Mouse (Mus musculus) forebrain, embryonic 11.5 days (tissue): ENCODE measurements around the gene Ttc8. TPM values are rescaled to one million over a fixed set of nuclear protein-coding genes. Genes with fewer than 3 reads are reported as not detected.

Source experiments
- ATAC-seq: fragments of 200-750 bp; cut with Nextera tagmentation; replicated peaks from 2 replicates; pipeline ENCODE4 v1.8.0; 2017; ENCODE audit warnings: moderate TSS enrichment; ENCODE audit not compliant: low FRiP score
- DNase-seq: peaks from one replicate; pipeline ENCODE4 v3.0.0-alpha.2; 2017; ENCODE audit warnings: low spot score
- H3K27ac ChIP-seq: fragments of 300-500 bp; sonication (generic); 2 replicates; pipeline ENCODE4 v1.5.1; 2014; ENCODE audit warnings: low read depth, low read length
- H3K27me3 ChIP-seq: fragments of 300-500 bp; sonication (generic); 2 replicates; pipeline ENCODE4 v1.6.1; 2014; ENCODE audit warnings: mild to moderate bottlenecking, low read length, mixed read lengths; ENCODE audit not compliant: control insufficient read depth, insufficient read depth
- H3K36me3 ChIP-seq: fragments of 300-500 bp; sonication (generic); 2 replicates; pipeline ENCODE4 v1.6.1; 2014; ENCODE audit warnings: mild to moderate bottlenecking, low read length, moderate library complexity, mixed read lengths; ENCODE audit not compliant: control insufficient read depth, insufficient read depth
- H3K4me1 ChIP-seq: fragments of 300-500 bp; sonication (generic); replicated peaks from 2 replicates; pipeline ENCODE4 v1.6.1; 2014; ENCODE audit warnings: low read length, mixed read lengths; ENCODE audit not compliant: control insufficient read depth, insufficient read depth
- H3K4me2 ChIP-seq: fragments of 300-500 bp; sonication (generic); 2 replicates; pipeline ENCODE4 v1.6.1; 2014; ENCODE audit warnings: low read depth, mild to moderate bottlenecking, low read length, moderate library complexity, mixed read lengths; ENCODE audit not compliant: severe bottlenecking
- H3K4me3 ChIP-seq: fragments of 300-500 bp; sonication (generic); 2 replicates; pipeline ENCODE4 v1.5.1; 2014; ENCODE audit warnings: low read depth, low read length
- H3K9ac ChIP-seq: fragments of 300-500 bp; sonication (generic); 2 replicates; pipeline ENCODE4 v1.6.1; 2014; ENCODE audit warnings: low read length
- H3K9me3 ChIP-seq: fragments of 300-500 bp; sonication (generic); 2 replicates; pipeline ENCODE4 v1.6.1; 2016; ENCODE audit warnings: low read length, mixed read lengths; ENCODE audit not compliant: control insufficient read depth
- WGBS: fragments of 180-500 bp; shearing (Covaris S2); extraction: QIAGEN DNeasy Blood & Tissue Kit; methylation state at CpG from one replicate; pipeline ENCODE4 v1.1.7; 2014; 5-methylcytosine and 5-hydroxymethylcytosine counted together
- polyA plus RNA-seq: library from polyadenylated mRNA; unstranded; fragments of >200 nt; fragmentation: Nextera tagmentation; extraction: Ambion mirVana; gene quantifications from 2 replicates; pipeline ENCODE4 v1.2.1, GENCODE M21; 2014

The Ttc8 gene
- polyA plus RNA-seq, 1 experiment from 2014 or later = 48.3 TPM

DNA sequence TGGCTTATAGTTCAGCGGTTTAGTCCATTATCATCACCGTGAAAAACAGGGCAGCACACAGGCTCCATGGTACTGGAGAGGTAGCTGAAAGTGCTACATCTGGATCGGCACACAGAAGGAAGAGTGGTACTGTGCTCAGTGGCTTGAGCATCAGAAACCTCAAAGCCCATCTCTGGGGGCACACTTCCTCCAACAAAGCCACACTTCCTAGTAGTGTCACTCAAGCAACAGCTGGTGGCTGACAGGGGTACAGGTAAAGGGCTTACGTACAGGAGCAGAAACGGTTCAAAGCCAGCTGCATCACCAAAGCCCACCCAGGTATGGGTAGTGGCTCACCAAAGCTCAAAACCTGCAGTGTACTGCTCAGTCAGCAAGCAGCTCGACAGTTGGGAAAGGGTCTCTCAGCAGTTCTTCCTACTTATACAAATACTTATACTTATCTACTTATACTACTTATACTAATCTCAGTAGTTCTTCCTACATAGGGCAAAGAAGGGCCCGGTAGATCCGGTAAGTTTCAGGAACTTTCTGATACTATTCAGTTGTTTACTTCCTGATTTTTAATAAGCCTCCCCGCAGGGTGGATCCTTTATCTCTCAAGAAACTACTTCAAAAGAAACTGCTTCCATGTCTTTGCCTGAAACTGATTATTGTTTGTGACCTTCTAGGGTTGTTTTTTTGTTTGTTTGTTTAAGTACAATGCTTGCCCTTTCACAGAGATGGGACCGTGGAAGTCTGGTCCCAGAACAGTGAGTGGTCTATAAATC lies 78.5 kb downstream of the Ttc8 start:
- Histone ChIP-seq H3K9ac (no peak overlapping the region), H3K36me3 (no peaks in the 10 kb centered on the region), H3K4me2 (no peak overlapping the region), H3K27ac (no peak overlapping the region), H3K9me3 (no peaks in the 10 kb centered on the region), H3K4me1 (no peaks in the 10 kb centered on the region; the same call in 1 of the 2 replicates), H3K4me3 (no peak overlapping the region), H3K27me3 (no peaks in the 10 kb centered on the region)
- DNase-seq (no peak), ATAC-seq (no peak)
- 91% methylated on average over 10 of the region's 10 CpGs for WGBS

DNA sequence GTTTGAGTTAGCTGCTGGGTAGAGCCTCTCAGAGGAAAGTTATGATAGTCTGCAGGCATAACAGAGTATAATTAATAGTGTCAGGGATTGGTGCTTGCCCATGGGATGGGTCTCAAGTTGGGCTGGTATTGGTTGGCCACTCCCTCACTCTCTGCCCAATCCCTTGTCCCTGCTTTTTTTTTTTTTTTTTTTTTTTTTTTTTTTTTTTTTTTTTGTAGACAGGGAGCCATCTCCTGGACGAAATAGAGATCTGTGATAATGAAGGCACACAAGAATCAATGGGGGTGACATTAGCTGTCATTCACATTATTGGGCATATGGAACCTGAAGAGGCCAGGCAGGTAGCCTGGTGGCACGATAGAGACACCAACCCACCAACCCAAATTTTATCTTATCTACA lies 79.9 kb downstream of the Ttc8 start:
- Histone ChIP-seq H3K27ac (no peak overlapping the region), H3K4me3 (no peak overlapping the region), H3K9ac (no peak overlapping the region), H3K4me1 (no peaks in the 10 kb centered on the region; the same call in 1 of the 2 replicates), H3K4me2 (no peak overlapping the region), H3K36me3 (no peaks in the 10 kb centered on the region), H3K27me3 (no peaks in the 10 kb centered on the region), H3K9me3 (no peaks in the 10 kb centered on the region)
- ATAC-seq (no peak), DNase-seq (no peak)
- 88% methylated on average over 2 of the region's 2 CpGs for WGBS

DNA sequence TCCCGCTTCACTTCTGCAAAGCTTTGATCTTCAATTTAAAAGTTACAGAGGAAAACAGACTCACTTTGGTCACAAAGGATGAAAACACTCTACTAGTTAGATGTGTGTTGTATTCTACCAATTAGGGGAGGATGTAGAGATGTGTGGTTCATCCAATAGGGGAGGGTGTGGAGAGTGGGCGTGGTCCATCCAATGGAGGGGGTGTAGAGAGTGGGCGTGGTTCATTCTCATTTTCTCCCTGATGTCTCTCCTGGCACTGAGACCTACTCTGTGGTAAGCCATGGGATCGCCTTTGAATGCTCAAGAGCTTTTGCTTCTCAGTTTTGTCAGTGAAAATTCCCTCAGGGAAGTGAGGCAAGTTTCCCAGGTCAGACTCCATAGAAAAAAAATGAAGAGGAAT lies 82.7 kb downstream of the Ttc8 start:
- H3K9me3 ChIP-seq = no peaks in the 10 kb centered on the region
- no peak overlapping the region for H3K4me2 ChIP-seq
- DNase-seq = no peak
- H3K4me1 ChIP-seq = no peaks in the 10 kb centered on the region
- WGBS = 79% methylated on average over 4 of the region's 4 CpGs
- no peak overlapping the region for H3K4me3 ChIP-seq
- no peak overlapping the region for H3K27ac ChIP-seq
- H3K9ac ChIP-seq = no peak overlapping the region
- H3K27me3 ChIP-seq = no peaks in the 10 kb centered on the region
- ATAC-seq = no peak
- no peaks in the 10 kb centered on the region for H3K36me3 ChIP-seq

DNA sequence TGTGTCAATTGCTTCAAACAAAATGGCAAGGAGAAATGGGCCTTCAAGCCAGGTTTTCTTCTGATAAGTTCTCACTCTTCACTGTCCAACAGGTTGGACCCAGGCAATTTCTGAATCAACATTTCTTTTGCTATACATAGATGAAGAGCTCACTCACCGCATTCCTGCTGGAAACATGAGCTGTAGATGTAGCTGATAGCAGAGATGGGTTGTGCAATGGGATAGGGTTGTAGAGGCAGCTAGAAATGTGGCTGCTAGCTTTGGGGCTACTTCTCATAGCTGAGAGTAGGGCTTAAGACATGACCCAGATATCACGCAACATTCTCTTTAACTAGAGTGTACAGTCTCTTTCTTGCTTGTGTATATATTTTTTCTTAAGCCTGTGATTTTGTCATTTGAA lies 84.4 kb downstream of the Ttc8 start:
- H3K36me3 ChIP-seq = no peaks in the 10 kb centered on the region
- 92% methylated on average over 2 of the region's 2 CpGs for WGBS
- H3K27ac ChIP-seq = no peak overlapping the region
- no peak overlapping the region for H3K4me2 ChIP-seq
- no peak for ATAC-seq
- no peaks in the 10 kb centered on the region for H3K27me3 ChIP-seq
- H3K4me1 ChIP-seq = no peaks in the 10 kb centered on the region; the same call in 1 of the 2 replicates
- no peak for DNase-seq
- no peak overlapping the region for H3K4me3 ChIP-seq
- H3K9ac ChIP-seq = no peak overlapping the region
- no peaks in the 10 kb centered on the region for H3K9me3 ChIP-seq

DNA sequence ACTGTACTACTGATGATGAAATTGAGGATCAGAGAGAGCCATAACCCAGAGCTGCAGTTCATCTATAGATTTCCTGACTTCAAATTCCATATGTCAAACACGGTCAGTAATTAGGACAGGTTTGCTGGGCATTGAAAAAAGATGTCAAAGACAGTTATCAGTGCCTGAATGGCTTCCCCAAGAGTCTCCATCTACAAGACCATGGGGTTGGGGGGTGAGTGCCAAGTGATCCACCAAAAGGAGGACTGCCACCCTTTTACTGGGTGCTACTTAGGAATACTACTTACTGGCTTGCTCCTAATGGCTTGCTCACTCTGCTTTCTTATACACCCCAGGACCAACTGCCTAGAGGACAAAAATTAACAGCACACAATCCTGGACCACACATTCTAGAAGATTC lies 88.4 kb downstream of the Ttc8 start:
- no peak overlapping the region for H3K4me3 ChIP-seq
- no peak for DNase-seq
- H3K9me3 ChIP-seq = no peaks in the 10 kb centered on the region
- ATAC-seq = no peak
- no peak overlapping the region for H3K9ac ChIP-seq
- H3K4me1 ChIP-seq = peaks cover 11% of the 10 kb centered on the region; the same call in 1 of the 2 replicates
- no peaks in the 10 kb centered on the region for H3K27me3 ChIP-seq
- peak overlapping the region; percentile 94 for H3K27ac ChIP-seq
- WGBS = 54% methylated on average over 1 of the region's 1 CpGs
- H3K4me2 ChIP-seq = no peak overlapping the region
- no peaks in the 10 kb centered on the region for H3K36me3 ChIP-seq

DNA sequence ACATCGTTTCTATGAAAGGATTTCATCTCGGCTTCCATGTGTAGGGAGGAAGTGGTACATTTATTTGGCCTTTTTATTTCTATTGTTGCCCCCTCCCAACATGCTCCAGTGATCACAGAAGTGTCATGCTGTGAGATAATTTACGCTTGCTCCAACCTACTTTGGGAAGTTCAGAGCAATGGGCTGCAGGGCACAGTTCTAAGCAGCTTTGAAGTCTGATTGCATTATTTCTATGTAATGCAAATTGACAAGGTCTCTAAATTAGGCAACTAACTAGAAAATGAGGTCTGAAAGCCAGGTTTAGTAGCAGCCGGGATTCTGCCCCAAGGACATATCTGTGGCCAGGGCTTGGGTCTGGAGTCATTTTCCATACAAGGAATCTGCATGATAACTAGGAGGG lies 89.1 kb downstream of the Ttc8 start:
- H3K9me3 ChIP-seq = no peaks in the 10 kb centered on the region
- peaks cover 11% of the 10 kb centered on the region; the same call in 1 of the 2 replicates for H3K4me1 ChIP-seq
- no peak overlapping the region for H3K9ac ChIP-seq
- H3K27ac ChIP-seq = peak overlapping the region; percentile 94
- peak; percentile 33 for ATAC-seq
- no peaks in the 10 kb centered on the region for H3K27me3 ChIP-seq
- WGBS = 8% methylated on average over 4 of the region's 4 CpGs
- no peak overlapping the region for H3K4me3 ChIP-seq
- DNase-seq = peak; percentile 60
- no peak overlapping the region for H3K4me2 ChIP-seq
- H3K36me3 ChIP-seq = no peaks in the 10 kb centered on the region

DNA sequence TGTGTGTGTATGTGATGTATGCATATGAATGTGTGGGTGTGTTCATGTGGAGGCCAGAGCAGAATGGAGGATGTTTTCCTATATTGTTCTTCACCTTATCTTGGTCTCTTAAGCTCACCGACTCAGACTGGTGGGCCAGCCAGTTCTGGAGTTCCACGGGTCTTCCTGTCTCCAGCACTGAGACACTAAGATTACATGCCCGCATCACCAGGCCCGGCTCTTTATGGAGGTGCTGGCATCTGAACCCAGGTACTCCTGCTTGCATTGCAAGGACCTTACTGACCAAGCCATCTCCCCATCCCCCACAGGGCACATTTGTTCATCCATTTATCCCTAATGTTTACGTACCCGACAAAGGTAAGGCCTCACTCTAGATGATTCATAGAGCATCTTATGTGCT lies 89.7 kb downstream of the Ttc8 start:
- H3K27me3 ChIP-seq = no peaks in the 10 kb centered on the region
- peak overlapping the region; percentile 94 for H3K27ac ChIP-seq
- no peak for ATAC-seq
- no peaks in the 10 kb centered on the region for H3K36me3 ChIP-seq
- no peak overlapping the region for H3K9ac ChIP-seq
- WGBS = 57% methylated on average over 6 of the region's 6 CpGs
- H3K4me1 ChIP-seq = peaks cover 11% of the 10 kb centered on the region; the same call in 1 of the 2 replicates
- DNase-seq = peak; percentile 53
- no peaks in the 10 kb centered on the region for H3K9me3 ChIP-seq
- no peak overlapping the region for H3K4me2 ChIP-seq
- H3K4me3 ChIP-seq = no peak overlapping the region

DNA sequence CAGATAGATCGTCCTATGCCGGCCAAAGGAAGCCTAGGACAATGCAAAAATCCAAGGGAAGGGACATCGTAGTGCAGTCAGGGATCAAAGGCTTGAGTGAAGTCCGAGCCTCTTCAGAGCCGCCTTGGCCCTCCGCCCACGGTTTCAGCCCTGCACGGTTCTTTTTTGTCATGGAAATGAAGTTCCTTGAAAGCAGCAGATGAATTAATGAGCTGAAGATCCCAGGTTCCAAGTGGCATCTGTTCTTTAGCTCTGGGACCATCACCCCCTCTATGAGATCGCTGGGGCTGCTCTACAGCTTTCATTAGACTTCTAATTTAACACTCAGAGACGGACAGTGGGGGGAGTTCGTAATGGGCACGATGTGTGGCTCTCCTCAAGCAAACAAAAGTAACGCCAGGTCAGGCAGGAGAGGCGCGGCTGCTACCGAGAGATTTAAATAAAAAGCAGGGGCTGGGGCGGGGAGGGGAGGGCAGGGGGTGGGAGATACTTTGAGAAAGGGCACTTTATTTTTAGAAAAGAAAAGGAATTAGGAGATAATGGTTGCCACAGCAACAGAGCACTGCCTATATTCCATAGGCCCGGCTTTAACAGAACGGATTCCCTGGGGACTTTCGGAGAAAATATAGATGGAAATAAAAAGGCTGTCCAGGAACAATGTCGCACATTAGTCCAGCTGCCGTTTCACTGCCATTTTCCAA lies 90.9 kb downstream of the Ttc8 start:
- peak overlapping the region; percentile 94 for H3K27ac ChIP-seq
- H3K36me3 ChIP-seq = no peaks in the 10 kb centered on the region
- H3K27me3 ChIP-seq = no peaks in the 10 kb centered on the region
- H3K9me3 ChIP-seq = no peaks in the 10 kb centered on the region
- H3K4me2 ChIP-seq = peak overlapping the region; percentile 12; the same call in 1 of the 2 replicates
- H3K4me1 ChIP-seq = peaks cover 11% of the 10 kb centered on the region; the same call in 1 of the 2 replicates
- H3K9ac ChIP-seq = no peak overlapping the region
- peak; percentile 89 for DNase-seq
- H3K4me3 ChIP-seq = no peak overlapping the region
- ATAC-seq = peak; percentile 95
- WGBS = 2% methylated on average over 22 of the region's 22 CpGs
